Mouse (Mus musculus) lung, adult 2 months (tissue): ENCODE data around the gene Zfp747. TPM values are rescaled to one million over a fixed set of nuclear protein-coding genes. Genes with fewer than 3 reads are reported as not detected.
"Not testable (repeated sequence)": the region's sequence is repeated elsewhere in the genome, so short reads cannot be mapped to it uniquely, and the experiment has no call there.

Source experiments
- DNase-seq: peaks from one replicate; pipeline ENCODE4 v3.0.0; 2022
- H3K4me1 ChIP-seq: fragments of 200-500 bp; 2 replicates; pipeline ENCODE4 v1.6.1; 2011; ENCODE audit warnings: low read length; ENCODE audit not compliant: control insufficient read depth, insufficient read depth
- H3K4me3 ChIP-seq: fragments of 200-500 bp; replicated peaks from 2 replicates; pipeline ENCODE3; 2011; ENCODE audit warnings: low read depth, mild to moderate bottlenecking, control low read depth, low read length; ENCODE audit errors: extremely low read depth
- CTCF ChIP-seq: fragments of 200-500 bp; IDR thresholded peaks from 2 replicates; pipeline ENCODE4 v1.5.1; 2011; ENCODE audit warnings: mild to moderate bottlenecking, low read length, control low read depth; ENCODE audit not compliant: insufficient read depth
- POLR2A ChIP-seq: fragments of 200-500 bp; IDR thresholded peaks from 2 replicates; pipeline ENCODE4 v1.6.1; 2011; ENCODE audit warnings: low read depth, mild to moderate bottlenecking, control low read depth, low read length, borderline replicate concordance; ENCODE audit errors: extremely low read depth
- WGBS: fragments of 180-500 bp; shearing (Covaris S2); methylation state at CpG from one replicate; pipeline ENCODE4 v1.1.7; 2018; 5-methylcytosine and 5-hydroxymethylcytosine counted together
- polyA plus RNA-seq: library from polyadenylated mRNA; depleted of rRNA; stranded (reverse); fragments of >200 nt; gene quantifications from 2 replicates; pipeline ENCODE4 v1.2.3, GENCODE M21; 2012

The Zfp747 gene
- polyA plus RNA-seq, 1 experiment, result 10.9 TPM

DNA sequence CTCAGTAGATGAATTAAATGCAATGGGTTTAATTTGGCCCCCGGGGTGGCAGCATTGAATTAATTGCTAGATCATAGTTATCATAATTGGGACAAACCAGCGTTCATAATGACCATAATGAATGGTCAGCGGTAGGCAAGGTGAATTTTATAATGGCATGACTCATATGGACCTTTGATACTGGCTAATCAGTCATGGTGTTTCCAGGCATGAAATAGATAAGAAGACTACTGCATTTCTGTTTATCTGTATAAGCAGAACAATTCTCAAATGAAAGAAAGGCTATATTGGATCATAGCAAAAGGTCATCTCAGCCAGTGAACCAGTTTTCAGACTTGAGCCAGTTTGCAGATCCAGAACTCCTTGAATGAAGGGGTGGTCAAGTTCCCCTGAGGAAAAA lies 24.5 kb upstream of the Zfp747 start:
- H3K4me1 ChIP-seq, result no peaks in the 10 kb centered on the region
- H3K4me3 ChIP-seq, result no peak overlapping the region
- WGBS, result 55% methylated on average over 3 of the region's 3 CpGs
- no peak for DNase-seq
- TF ChIP-seq POLR2A (no peak), CTCF (no peak)

DNA sequence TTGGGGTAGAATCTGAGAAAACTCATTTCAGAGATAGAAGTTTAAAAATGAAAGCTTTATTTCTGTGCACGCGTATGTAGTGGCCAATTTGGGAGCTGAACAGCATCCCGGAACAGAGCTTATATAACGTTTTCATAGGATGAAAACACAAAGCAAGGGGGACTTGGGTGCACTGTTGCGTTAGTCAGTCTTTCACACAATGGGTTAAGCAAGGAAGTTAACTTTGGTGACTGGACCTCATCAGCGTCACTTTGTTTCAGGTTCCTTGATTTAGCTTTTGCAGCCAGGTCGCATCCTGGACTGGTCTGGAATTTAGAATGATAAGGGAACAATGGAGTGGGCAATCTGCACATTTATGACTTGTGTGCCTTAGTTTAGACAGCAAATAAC lies 18.1 kb upstream of the Zfp747 start:
- 2% methylated on average over 7 of the region's 7 CpGs for whole genome bisulfite sequencing
- Histone ChIP-seq H3K4me1 (peaks cover 9% of the 10 kb centered on the region; the same call in 1 of the 2 replicates), H3K4me3 (peak overlapping the region; percentile 73)
- TF ChIP-seq CTCF, result no peak
- no peak for TF ChIP-seq POLR2A
- no peak for DNase-seq

- under 1% methylated on average over 45 of the region's 45 CpGs for WGBS
- H3K4me3 ChIP-seq, result peak within 1 kb of the TSS; percentile 97
- DNase-seq, result peak; percentile 95
- TF ChIP-seq POLR2A (peak; percentile 86; the same call in 1 of the 2 replicates), CTCF (no peak)
- H3K4me1 ChIP-seq, result peaks cover 9% of the 10 kb centered on the region; the same call in 1 of the 2 replicates
Observed at GRCm38 (mm10) chr7:127393157-127393943, 17.5 kb upstream of the Zfp747 start, which contains the start of gene E430018J23Rik. Gene E430018J23Rik, minus strand, starts transcription at chr7:127393629.

- 77% methylated on average over 8 of the region's 8 CpGs for WGBS
- peaks cover 9% of the 10 kb centered on the region; the same call in 1 of the 2 replicates for H3K4me1 ChIP-seq
- no peak overlapping the region for H3K4me3 ChIP-seq
- TF ChIP-seq POLR2A (no peak), CTCF (no peak)
- DNase-seq, result no peak
Observed at GRCm38 (mm10) chr7:127392251-127392824, 16.5 kb upstream of the Zfp747 start.

DNA sequence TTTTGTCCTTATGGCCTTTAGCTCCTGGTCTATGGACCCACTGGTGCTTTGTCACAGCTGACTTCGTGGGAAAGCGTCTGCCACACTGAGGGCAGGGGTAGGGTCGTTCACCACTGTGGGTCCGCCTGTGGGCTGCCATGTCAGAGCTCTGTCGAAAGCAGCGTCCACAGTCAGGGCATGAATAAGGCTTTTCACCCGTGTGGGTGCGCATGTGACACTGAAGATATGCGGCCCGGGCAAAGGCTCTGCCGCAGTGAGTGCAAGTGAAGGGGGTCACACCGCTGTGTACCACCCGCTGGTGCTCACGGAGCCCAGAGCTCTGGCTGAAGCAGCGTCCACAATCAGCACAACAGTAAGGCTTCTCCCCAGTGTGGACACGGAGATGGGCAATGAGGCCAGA lies 15.7 kb upstream of the Zfp747 start:
- peaks cover 9% of the 10 kb centered on the region; the same call in 1 of the 2 replicates for H3K4me1 ChIP-seq
- no peak overlapping the region for H3K4me3 ChIP-seq
- no peak for TF ChIP-seq POLR2A
- TF ChIP-seq CTCF, result no peak
- DNase-seq, result no peak
- WGBS, result 95% methylated on average over 16 of the region's 16 CpGs

DNA sequence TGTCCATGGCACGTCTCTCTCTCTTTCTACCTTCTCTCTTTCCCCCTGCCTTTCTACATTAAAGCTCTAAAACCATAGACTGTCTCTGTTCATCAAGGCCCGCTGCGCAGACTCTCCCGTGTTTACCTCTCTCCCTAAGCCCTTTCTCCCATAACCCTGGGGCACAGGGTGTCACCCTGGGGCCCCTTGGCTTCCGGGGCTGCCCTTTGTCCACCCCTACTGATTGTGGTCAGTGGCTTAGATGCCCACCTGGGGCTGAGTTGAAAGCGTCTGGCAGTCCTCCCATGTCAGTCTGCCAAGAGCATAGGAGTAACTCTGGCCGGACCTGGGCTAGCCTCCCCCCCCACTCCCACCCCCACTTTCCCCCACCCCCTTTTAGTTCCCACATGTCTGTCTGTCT lies 14.5 kb upstream of the Zfp747 start:
- TF ChIP-seq POLR2A (no peak), CTCF (no peak)
- peaks cover 9% of the 10 kb centered on the region; the same call in 1 of the 2 replicates for H3K4me1 ChIP-seq
- H3K4me3 ChIP-seq, result no peak overlapping the region
- WGBS, result 79% methylated on average over 7 of the region's 7 CpGs
- no peak for DNase-seq

DNA sequence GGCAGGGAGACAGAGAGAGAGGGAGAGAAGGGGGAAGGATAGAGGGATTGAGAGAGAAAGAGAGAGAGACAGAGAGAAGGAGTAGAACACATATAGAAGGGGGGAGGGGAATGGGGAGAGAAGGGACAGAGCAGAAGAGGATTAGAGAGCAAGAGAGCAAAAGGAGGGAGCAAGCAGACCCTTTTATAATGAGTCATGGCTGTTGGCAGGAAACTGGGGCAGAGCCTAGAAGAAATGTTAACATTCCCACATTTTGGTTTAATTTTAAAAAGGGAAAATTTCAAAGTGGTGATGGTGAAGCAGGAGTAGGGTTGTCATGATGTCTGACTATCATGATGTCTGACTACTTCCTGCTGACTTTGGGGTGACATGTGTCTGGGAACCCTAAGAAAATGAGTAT lies 12.4 kb upstream of the Zfp747 start:
- DNase-seq, H3K4me1 ChIP-seq, H3K4me3 ChIP-seq: not testable (repeated sequence)

- WGBS, result 9% methylated on average over 38 of the region's 38 CpGs
- Histone ChIP-seq H3K4me1 (no peaks in the 10 kb centered on the region), H3K4me3 (peak within 1 kb of the TSS; percentile 83)
- DNase-seq, result peak; percentile 86
- TF ChIP-seq CTCF (no peak), POLR2A (peak; percentile 72; the same call in 1 of the 2 replicates)
Observed at GRCm38 (mm10) chr7:127386641-127387392, 11.0 kb upstream of the Zfp747 start, which contains the start of gene 9130019O22Rik. Gene 9130019O22Rik, minus strand, starts transcription at chr7:127387166.

- not testable (repeated sequence) for H3K4me3 ChIP-seq, H3K4me1 ChIP-seq, DNase-seq
- WGBS, result 95% methylated on average over 4 of the region's 4 CpGs
Observed at GRCm38 (mm10) chr7:127385560-127385959, 9.7 kb upstream of the Zfp747 start.
